Mouse (Mus musculus) kidney, embryonic 16.5 days (tissue): Measurements from ENCODE around the gene Chchd1. TPM values are rescaled to one million over a fixed set of nuclear protein-coding genes. Genes with fewer than 3 reads are reported as not detected.
A peak's percentile ranks its signal among the peaks of the same experiment; 100 is the strongest.

Experiments
- ATAC-seq: fragments of 200-750 bp; cut with Nextera tagmentation; 2 replicates; pipeline ENCODE4 v1.8.0; 2017; ENCODE audit warnings: moderate TSS enrichment; ENCODE audit not compliant: low FRiP score, low TSS enrichment
- H3K27ac ChIP-seq: fragments of 300-500 bp; sonication (generic); 2 replicates; pipeline ENCODE4 v1.5.1; 2014; ENCODE audit warnings: low read length
- H3K27me3 ChIP-seq: fragments of 300-500 bp; sonication (generic); 2 replicates; pipeline ENCODE4 v1.6.1; 2014; ENCODE audit warnings: low read length, control low read depth, mixed read lengths; ENCODE audit not compliant: insufficient read depth
- H3K36me3 ChIP-seq: fragments of 300-500 bp; sonication (generic); 2 replicates; pipeline ENCODE4 v1.6.1; 2014; ENCODE audit warnings: low read length, control low read depth, mixed read lengths; ENCODE audit not compliant: insufficient read depth
- H3K4me1 ChIP-seq: fragments of 300-500 bp; sonication (generic); 2 replicates; pipeline ENCODE4 v1.6.1; 2014; ENCODE audit warnings: low read length, control low read depth, mixed read lengths; ENCODE audit not compliant: insufficient read depth
- H3K4me2 ChIP-seq: fragments of 300-500 bp; sonication (generic); replicated peaks from 2 replicates; pipeline ENCODE4 v1.6.1; 2014; ENCODE audit warnings: low read depth, low read length
- H3K4me3 ChIP-seq: fragments of 300-500 bp; sonication (generic); 2 replicates; pipeline ENCODE4 v1.5.1; 2014; ENCODE audit warnings: mild to moderate bottlenecking, low read length
- H3K9ac ChIP-seq: fragments of 300-500 bp; sonication (generic); replicated peaks from 2 replicates; pipeline ENCODE4 v1.6.1; 2014; ENCODE audit warnings: low read length
- H3K9me3 ChIP-seq: fragments of 300-500 bp; sonication (generic); 2 replicates; pipeline ENCODE4 v1.6.1; 2016; ENCODE audit warnings: low read length, control low read depth
- WGBS: fragments of 180-500 bp; shearing (Covaris S2); extraction: QIAGEN DNeasy Blood & Tissue Kit; methylation state at CpG from one replicate; pipeline ENCODE4 v1.1.7; 2014; 5-methylcytosine and 5-hydroxymethylcytosine counted together
- polyA plus RNA-seq: library from polyadenylated mRNA; unstranded; fragments of >200 nt; fragmentation: Nextera tagmentation; extraction: Ambion mirVana; gene quantifications from 2 replicates; pipeline ENCODE4 v1.2.1, GENCODE M21; 2015

Gene Chchd1
- 161 and 171 TPM in 2 replicates for polyA plus RNA-seq

GRCm38 (mm10) chr14:20702741-20703381, at the start of gene Chchd1:
Chchd1 (plus strand) TSS chr14:20703006.
- H3K36me3 ChIP-seq: peaks cover 11% of the 10 kb centered on the region; the same call in 1 of the 2 replicates
- under 1% methylated on average over 61 of the region's 61 CpGs for WGBS
- H3K4me1 ChIP-seq: peaks cover 36% of the 10 kb centered on the region
- peak within 1 kb of the TSS; percentile 96 for H3K4me3 ChIP-seq
- ATAC-seq: peak; percentile 73
- H3K27ac ChIP-seq: peak within 1 kb of the TSS; percentile 95
- H3K4me2 ChIP-seq: peak within 1 kb of the TSS; percentile 73
- H3K27me3 ChIP-seq: no peaks in the 10 kb centered on the region
- no peaks in the 10 kb centered on the region for H3K9me3 ChIP-seq
- peak within 1 kb of the TSS; percentile 95 for H3K9ac ChIP-seq

GRCm38 (mm10) chr14:20654690-20655421, 48.0 kb upstream of the Chchd1 start:
- 56% methylated on average over 9 of the region's 9 CpGs for WGBS
- Histone ChIP-seq H3K27ac (no peak overlapping the region), H3K4me3 (no peak overlapping the region), H3K4me2 (no peak overlapping the region), H3K27me3 (no peaks in the 10 kb centered on the region), H3K9ac (no peak overlapping the region), H3K9me3 (no peaks in the 10 kb centered on the region), H3K36me3 (no peaks in the 10 kb centered on the region), H3K4me1 (peaks cover 5% of the 10 kb centered on the region; the same call in 1 of the 2 replicates)
- no peak for ATAC-seq

DNA sequence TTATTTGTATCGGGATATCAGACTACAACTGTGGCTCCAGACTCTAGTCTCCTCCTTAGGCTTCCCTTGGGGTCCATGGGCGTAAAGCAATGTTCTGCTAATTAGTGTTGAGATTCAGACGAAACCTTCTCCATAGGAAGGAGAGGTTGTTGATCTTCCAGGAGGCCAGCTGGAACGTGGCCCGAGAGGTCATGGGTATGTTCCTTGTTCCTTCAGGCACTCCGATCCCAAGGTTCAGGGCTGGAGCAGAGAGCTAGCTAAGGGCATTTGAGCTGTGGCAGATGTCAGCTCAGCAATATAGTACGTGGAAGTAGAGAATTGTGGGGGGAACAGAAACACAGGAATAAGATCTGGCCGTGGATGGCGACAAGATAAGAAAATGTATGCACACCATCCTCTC, 47.1 kb upstream of the Chchd1 start:
- H3K4me3 ChIP-seq: no peak overlapping the region
- no peak overlapping the region for H3K27ac ChIP-seq
- 50% methylated on average over 9 of the region's 9 CpGs for WGBS
- H3K36me3 ChIP-seq: no peaks in the 10 kb centered on the region
- ATAC-seq: no peak
- H3K9ac ChIP-seq: no peak overlapping the region; the same call in 1 of the 2 replicates
- H3K4me1 ChIP-seq: peaks cover 5% of the 10 kb centered on the region; the same call in 1 of the 2 replicates
- no peaks in the 10 kb centered on the region for H3K27me3 ChIP-seq
- H3K4me2 ChIP-seq: no peak overlapping the region
- no peaks in the 10 kb centered on the region for H3K9me3 ChIP-seq

DNA sequence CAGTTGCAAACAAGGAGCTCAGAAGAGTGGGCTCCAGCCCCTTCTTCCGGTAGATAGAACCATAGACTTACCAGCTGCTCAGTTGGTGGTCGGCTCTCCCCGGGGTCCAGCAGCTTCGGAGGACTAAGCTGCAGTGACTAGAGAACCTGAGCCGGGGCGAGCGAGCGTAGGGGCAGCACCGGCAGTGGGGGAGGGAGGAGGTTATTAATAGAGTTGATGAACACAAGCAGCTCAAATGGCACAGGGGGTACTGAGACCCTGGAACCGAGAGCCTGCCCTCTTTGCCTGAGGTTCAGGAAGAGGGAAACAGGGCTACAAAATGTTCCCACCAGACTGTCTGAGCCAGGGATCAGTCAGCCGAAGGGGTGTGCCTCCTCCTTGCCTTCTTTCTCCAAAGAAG, 46.4 kb upstream of the Chchd1 start, which contains the start of gene Myoz1:
Gene Myoz1, minus strand, starts transcription at position 180 of the 400 bp plus-strand sequence.
- 36% methylated on average over 11 of the region's 11 CpGs for WGBS
- no peak for ATAC-seq
- no peaks in the 10 kb centered on the region for H3K36me3 ChIP-seq

DNA sequence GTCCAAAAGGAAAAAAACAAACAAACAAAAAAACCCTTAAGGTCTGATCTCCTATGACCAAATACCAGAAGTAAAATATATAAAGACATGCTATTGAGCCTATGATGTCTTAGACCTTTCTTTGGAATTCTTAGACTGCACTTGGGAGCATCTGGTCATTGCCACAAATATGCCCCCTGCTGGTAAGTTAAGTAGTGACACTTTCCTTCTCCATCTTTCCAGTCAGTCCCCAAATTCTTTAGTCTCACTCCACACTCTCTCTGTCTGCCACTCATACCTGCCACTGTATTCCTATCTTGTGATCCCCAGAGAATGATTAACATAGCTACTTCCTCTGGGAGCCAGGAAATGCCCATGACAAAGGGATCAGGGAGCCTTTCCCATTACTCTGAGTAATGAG, 44.5 kb upstream of the Chchd1 start:
- H3K27me3 ChIP-seq: no peaks in the 10 kb centered on the region
- H3K4me1 ChIP-seq: peaks cover 15% of the 10 kb centered on the region
- no peak overlapping the region for H3K4me2 ChIP-seq
- no peak overlapping the region for H3K27ac ChIP-seq
- no peak for ATAC-seq
- H3K9ac ChIP-seq: no peak overlapping the region
- no peaks in the 10 kb centered on the region for H3K36me3 ChIP-seq
- no peaks in the 10 kb centered on the region for H3K9me3 ChIP-seq
- H3K4me3 ChIP-seq: no peak overlapping the region

More for the DNA sequence above, 46.4 kb upstream of the Chchd1 start, which contains the start of gene Myoz1:
- no peak within 1 kb of the TSS for H3K27ac ChIP-seq
- no peak within 1 kb of the TSS for H3K4me3 ChIP-seq
- 0 out of 2 replicates have a peak within 1 kb of the TSS, but pooled peaks have one; percentile 16 for H3K4me2 ChIP-seq
- no peaks in the 10 kb centered on the region for H3K27me3 ChIP-seq
- H3K9me3 ChIP-seq: no peaks in the 10 kb centered on the region
- no peak within 1 kb of the TSS; the same call in 1 of the 2 replicates for H3K9ac ChIP-seq
- H3K4me1 ChIP-seq: peaks cover 5% of the 10 kb centered on the region; the same call in 1 of the 2 replicates

DNA sequence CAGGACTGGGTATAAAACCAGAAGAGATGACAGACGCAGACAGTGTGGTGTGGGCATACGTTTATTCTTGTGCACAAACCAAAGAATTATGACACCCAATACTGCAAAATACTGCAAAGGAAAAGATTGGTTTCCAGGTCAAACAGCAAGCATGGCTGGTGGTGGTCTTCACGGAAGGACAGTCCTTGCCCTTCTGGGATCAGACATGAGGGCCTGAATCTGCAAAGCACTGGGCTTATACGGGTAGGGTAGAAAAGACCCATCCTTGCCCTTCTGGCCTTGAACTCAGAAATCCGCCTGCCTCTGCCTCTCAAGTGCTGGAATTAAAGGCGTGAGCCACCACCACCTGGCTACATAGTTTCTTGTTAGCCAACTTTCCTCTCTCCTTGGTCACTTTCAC, 43.9 kb upstream of the Chchd1 start:
- ATAC-seq: no peak
- Histone ChIP-seq H3K27ac (no peak overlapping the region), H3K4me2 (no peak overlapping the region), H3K4me3 (no peak overlapping the region), H3K9me3 (no peaks in the 10 kb centered on the region), H3K9ac (no peak overlapping the region), H3K27me3 (no peaks in the 10 kb centered on the region), H3K4me1 (peaks cover 15% of the 10 kb centered on the region), H3K36me3 (no peaks in the 10 kb centered on the region)
- WGBS: 85% methylated on average over 6 of the region's 6 CpGs

GRCm38 (mm10) chr14:20659687-20660086, 43.1 kb upstream of the Chchd1 start:
- no peak overlapping the region for H3K4me3 ChIP-seq
- H3K4me2 ChIP-seq: no peak overlapping the region
- WGBS: 99% methylated on average over 7 of the region's 7 CpGs
- no peak overlapping the region for H3K9ac ChIP-seq
- no peaks in the 10 kb centered on the region for H3K27me3 ChIP-seq
- peaks cover 19% of the 10 kb centered on the region for H3K4me1 ChIP-seq
- no peak for ATAC-seq
- no peaks in the 10 kb centered on the region for H3K9me3 ChIP-seq
- H3K36me3 ChIP-seq: no peaks in the 10 kb centered on the region
- no peak overlapping the region for H3K27ac ChIP-seq

DNA sequence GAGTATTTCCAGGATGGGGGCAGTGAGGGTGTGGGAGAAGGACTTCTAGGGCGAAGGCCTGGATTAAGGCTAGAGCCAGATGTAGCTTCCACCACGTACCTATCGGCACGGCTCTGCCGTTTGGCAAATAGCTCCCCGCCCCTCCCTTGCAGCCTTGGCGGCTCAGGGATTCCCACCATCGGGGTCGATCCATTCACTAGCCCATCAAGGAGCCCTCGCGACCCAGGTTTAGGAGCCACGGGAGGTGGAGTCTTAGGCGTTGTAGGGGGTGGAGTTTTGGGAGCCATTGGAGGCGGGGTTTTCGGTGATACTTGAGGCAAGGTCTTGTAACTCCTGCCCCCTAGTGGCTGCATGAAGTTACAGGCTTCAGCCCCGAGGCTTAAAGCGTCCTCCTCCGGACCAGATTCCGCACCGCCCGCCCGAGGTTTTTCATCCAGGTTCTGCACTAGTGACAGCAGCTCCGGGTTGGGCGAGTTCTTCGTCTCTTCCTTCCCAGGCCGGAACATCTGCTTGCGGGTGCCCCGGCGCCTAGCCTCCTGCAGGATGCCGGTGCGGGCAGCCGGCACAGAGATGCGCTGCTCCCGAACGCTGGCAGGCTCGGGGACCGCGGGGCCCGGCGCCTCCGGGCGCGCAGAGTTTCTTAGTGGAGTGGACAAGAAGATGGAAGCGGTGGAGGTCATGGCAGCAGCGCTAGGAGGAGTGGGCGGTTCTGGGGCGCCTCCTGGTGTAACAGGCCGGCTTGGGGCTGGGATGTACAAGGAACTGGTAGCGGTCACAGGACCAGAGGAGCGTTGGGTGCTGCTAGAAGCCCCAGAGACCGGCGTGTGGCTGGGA, 41.8 kb upstream of the Chchd1 start:
- WGBS: 1% methylated on average over 52 of the region's 52 CpGs
- Histone ChIP-seq H3K4me3 (peak overlapping the region; percentile 77), H3K4me2 (peak overlapping the region; percentile 91), H3K36me3 (no peaks in the 10 kb centered on the region), H3K27me3 (no peaks in the 10 kb centered on the region), H3K9ac (peak overlapping the region; percentile 76), H3K27ac (peak overlapping the region; percentile 91), H3K4me1 (peaks cover 19% of the 10 kb centered on the region), H3K9me3 (no peaks in the 10 kb centered on the region)
- ATAC-seq: peak; percentile 89

GRCm38 (mm10) chr14:20661661-20662331, 41.0 kb upstream of the Chchd1 start:
- ATAC-seq: peak; percentile 40
- Histone ChIP-seq H3K4me1 (peaks cover 13% of the 10 kb centered on the region), H3K36me3 (no peaks in the 10 kb centered on the region), H3K27ac (peak overlapping the region; percentile 91), H3K27me3 (no peaks in the 10 kb centered on the region), H3K9me3 (no peaks in the 10 kb centered on the region), H3K4me2 (peak overlapping the region; percentile 91), H3K9ac (peak overlapping the region; percentile 76), H3K4me3 (peak overlapping the region; percentile 77)
- 11% methylated on average over 19 of the region's 19 CpGs for WGBS
